ENCODE assay signal across 8 mouse cellular contexts in genomic region chr8:26345078-26345477, GRCm38 (mm10).
DNase-seq lines count a peak whose midpoint lies in the region; ATAC-seq and TF ChIP-seq lines count a peak whose summit lies in the region.

No protein-coding gene starts in this region.

- peak; percentile 62; the same call in 1 of the 2 replicates for ATAC-seq in heart, embryonic 15.5 days (replicated peaks; ENCODE audit: insufficient number of reproducible peaks, insufficient read depth, low FRiP score, low read depth)
- ATAC-seq in lung, embryonic 14.5 days (ENCODE audit: insufficient read depth), result peak; percentile 62

- H3K27me3 ChIP-seq in E14TG2a.4 (ENCODE audit: insufficient read depth, low read length), result no peaks in the 10 kb centered on the region; the same call in 1 of the 2 replicates
- H3K27me3 ChIP-seq in heart, embryonic 15.5 days, result no peaks in the 10 kb centered on the region
- H3K27me3 ChIP-seq in lung, embryonic 14.5 days (ENCODE audit: insufficient read depth, low read length), result 0 out of 2 replicates have a peak, but pooled peaks cover 6% of the 10 kb centered on the region

- DNase-seq in adrenal gland, postnatal 10 days, result peak; percentile 84
- peak; percentile 67 for DNase-seq in embryo, embryonic 11.5 days (ENCODE audit: low read depth, low spot score)
- DNase-seq in kidney, postnatal 25 days, result peak; percentile 35 to 53
- peak; percentile 72 for DNase-seq in lung, embryonic 14.5 days
- peak; percentile 50 for DNase-seq in retina, postnatal 7 days (ENCODE audit: low read depth, low spot score)
- DNase-seq in urinary bladder, adult 2 months (ENCODE audit: low spot score), result peak; percentile 59

- no peaks in the 10 kb centered on the region for H3K36me3 ChIP-seq in E14TG2a.4 (ENCODE audit: insufficient read depth, low read length)
- no peaks in the 10 kb centered on the region for H3K36me3 ChIP-seq in heart, embryonic 15.5 days
- H3K36me3 ChIP-seq in lung, embryonic 14.5 days (ENCODE audit: insufficient read depth), result no peaks in the 10 kb centered on the region

- H3K4me3 ChIP-seq in E14TG2a.4 (replicated peaks; ENCODE audit: low read length), result no peak overlapping the region
- no peak overlapping the region for H3K4me3 ChIP-seq in heart, embryonic 15.5 days
- H3K4me3 ChIP-seq in lung, embryonic 14.5 days (ENCODE audit: low read depth, low read length), result no peak overlapping the region

- peak; percentile 70 for TF ChIP-seq CTCF in E14TG2a.4 (conservative IDR thresholded peaks at IDR 0.05; ENCODE audit: low read length)
- TF ChIP-seq CTCF in lung, embryonic 14.5 days (IDR thresholded peaks at IDR 0.05; ENCODE audit: low read depth), result peak; percentile 94

- no peaks in the 10 kb centered on the region for H3K4me1 ChIP-seq in E14TG2a.4 (replicated peaks; ENCODE audit: low read depth, low read length)
- H3K4me1 ChIP-seq in heart, embryonic 15.5 days (replicated peaks), result no peaks in the 10 kb centered on the region
- H3K4me1 ChIP-seq in lung, embryonic 14.5 days (ENCODE audit: insufficient read depth), result no peaks in the 10 kb centered on the region

- WGBS in heart, embryonic 15.5 days, result 29% methylated on average over 6 of the region's 6 CpGs
- WGBS in lung, embryonic 14.5 days, result 27% methylated on average over 6 of the region's 6 CpGs

- no peak overlapping the region for H3K9ac ChIP-seq in heart, embryonic 15.5 days
- no peak overlapping the region for H3K9ac ChIP-seq in lung, embryonic 14.5 days

- no peak overlapping the region for H3K4me2 ChIP-seq in heart, embryonic 15.5 days
- H3K4me2 ChIP-seq in lung, embryonic 14.5 days, result no peak overlapping the region

- no peaks in the 10 kb centered on the region for H3K9me3 ChIP-seq in E14TG2a.4 (ENCODE audit: low read length)
- no peaks in the 10 kb centered on the region for H3K9me3 ChIP-seq in heart, embryonic 15.5 days (replicated peaks)
- H3K9me3 ChIP-seq in lung, embryonic 14.5 days (ENCODE audit: low read depth, low read length), result no peaks in the 10 kb centered on the region

- H3K27ac ChIP-seq in heart, embryonic 15.5 days, result no peak overlapping the region
- H3K27ac ChIP-seq in lung, embryonic 14.5 days (ENCODE audit: low read depth), result no peak overlapping the region
